17 mouse cellular contexts compared by ENCODE assay signal in the genomic region with DNA sequence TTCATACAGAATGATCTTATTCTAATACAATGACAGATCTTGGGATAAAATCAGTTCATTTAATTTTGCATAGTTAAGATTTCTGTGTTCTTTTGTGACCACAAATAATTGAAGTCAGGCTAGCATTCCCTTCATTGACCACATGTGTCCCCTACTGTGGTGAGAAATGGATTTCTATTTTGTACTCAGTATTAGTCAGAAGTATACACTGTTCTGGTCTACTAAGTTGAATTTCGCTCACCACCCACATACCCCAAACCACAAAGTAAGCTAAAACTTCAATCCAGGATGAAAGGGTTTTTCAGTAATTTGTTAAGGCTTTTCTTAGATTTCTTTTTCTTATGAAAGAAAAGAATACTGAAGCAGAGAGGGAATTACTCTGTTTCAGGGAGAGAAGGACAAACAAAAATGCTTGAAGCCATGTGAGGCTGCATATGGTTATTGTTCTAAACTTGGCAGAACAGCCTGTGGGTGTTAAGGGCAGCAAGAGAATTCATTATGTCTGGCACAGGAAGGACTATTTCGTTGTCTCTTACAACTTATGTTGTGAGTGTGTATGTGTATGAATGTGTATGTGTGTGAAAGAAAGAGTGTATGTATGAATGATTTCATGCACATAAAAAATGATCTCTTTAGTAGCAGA.
DNase-seq lines count a peak whose midpoint lies in the region; ATAC-seq and TF ChIP-seq lines count a peak whose summit lies in the region.
"Had no signal": no experiment of that assay in that cellular context is flagged by ENCODE, and none has a peak within 500 bp of the region (broad histone marks: within the 10 kb centered on the region; RNA-seq: fewer than 3 reads in every experiment).

No protein-coding gene starts in this region.

- H3K9me3 ChIP-seq in heart, postnatal 0 days (replicated peaks; ENCODE audit: control insufficient read depth, low read length) = no peaks in the 10 kb centered on the region
- H3K9me3 ChIP-seq in heart, embryonic 12.5 days (replicated peaks) = no peaks in the 10 kb centered on the region
- no peaks in the 10 kb centered on the region for H3K9me3 ChIP-seq in embryonic facial prominence, embryonic 15.5 days (replicated peaks)
- H3K9me3 ChIP-seq: forebrain, embryonic 15.5 days; heart, embryonic 10.5 days; heart, embryonic 15.5 days; hindbrain, embryonic 15.5 days had no signal

- H3K9ac ChIP-seq in heart, postnatal 0 days (replicated peaks; ENCODE audit: low read depth, low read length) = no peak overlapping the region
- no peak overlapping the region for H3K9ac ChIP-seq in heart, embryonic 12.5 days
- no peak overlapping the region for H3K9ac ChIP-seq in embryonic facial prominence, embryonic 15.5 days
- H3K9ac ChIP-seq: forebrain, embryonic 15.5 days; heart, embryonic 15.5 days; hindbrain, embryonic 15.5 days had no signal

- H3K4me2 ChIP-seq in heart, postnatal 0 days (ENCODE audit: low read depth, low read length) = no peak overlapping the region
- no peak overlapping the region for H3K4me2 ChIP-seq in heart, embryonic 12.5 days
- no peak overlapping the region for H3K4me2 ChIP-seq in embryonic facial prominence, embryonic 15.5 days (replicated peaks)
- H3K4me2 ChIP-seq: forebrain, embryonic 15.5 days; heart, embryonic 15.5 days; hindbrain, embryonic 15.5 days had no signal

- ATAC-seq in heart, postnatal 0 days (ENCODE audit: insufficient read depth, low read depth) = no peak
- ATAC-seq in heart, embryonic 12.5 days (ENCODE audit: insufficient number of reproducible peaks, low FRiP score) = no peak
- ATAC-seq in embryonic facial prominence, embryonic 15.5 days (ENCODE audit: insufficient number of reproducible peaks, low FRiP score, low TSS enrichment, low read depth) = peak; percentile 78
- ATAC-seq: forebrain, embryonic 15.5 days; intestine, embryonic 16.5 days had no signal

- no peak overlapping the region for H3K4me3 ChIP-seq in heart, postnatal 0 days (ENCODE audit: low read depth, low read length)
- H3K4me3 ChIP-seq in heart, embryonic 12.5 days = no peak overlapping the region
- H3K4me3 ChIP-seq in embryonic facial prominence, embryonic 15.5 days (replicated peaks) = no peak overlapping the region
- H3K4me3 ChIP-seq: erythroblast, embryonic 14.5 days; forebrain, embryonic 15.5 days; heart, embryonic 10.5 days; heart, embryonic 15.5 days; hindbrain, embryonic 15.5 days had no signal

- WGBS in heart, postnatal 0 days = 80% methylated on average over 2 of the region's 2 CpGs
- 77% methylated on average over 2 of the region's 2 CpGs for WGBS in heart, embryonic 12.5 days
- WGBS in embryonic facial prominence, embryonic 15.5 days = 33% methylated on average over 2 of the region's 2 CpGs

- H3K27me3 ChIP-seq in heart, postnatal 0 days (ENCODE audit: control insufficient read depth, insufficient read depth, low read length) = no peaks in the 10 kb centered on the region
- H3K27me3 ChIP-seq in heart, embryonic 12.5 days (replicated peaks) = no peaks in the 10 kb centered on the region
- H3K27me3 ChIP-seq in embryonic facial prominence, embryonic 15.5 days = no peaks in the 10 kb centered on the region
- H3K27me3 ChIP-seq: forebrain, embryonic 15.5 days; heart, embryonic 15.5 days; hindbrain, embryonic 15.5 days had no signal

- H3K27ac ChIP-seq in heart, postnatal 0 days (ENCODE audit: low read depth) = 0 out of 2 replicates have a peak overlapping the region, but pooled peaks have one; percentile 91
- H3K27ac ChIP-seq in heart, embryonic 12.5 days (ENCODE audit: poor library complexity, severe bottlenecking) = no peak overlapping the region
- peak overlapping the region; percentile 75 for H3K27ac ChIP-seq in embryonic facial prominence, embryonic 15.5 days (replicated peaks)
- H3K27ac ChIP-seq: forebrain, embryonic 15.5 days; heart, embryonic 10.5 days; hindbrain, embryonic 15.5 days had no signal

- no peak for TF ChIP-seq EP300 in heart, postnatal 0 days (IDR thresholded peaks at IDR 0.05; ENCODE audit: low read depth)

- H3K4me1 ChIP-seq in heart, postnatal 0 days (ENCODE audit: control insufficient read depth, insufficient read depth) = peaks cover 5% of the 10 kb centered on the region
- 0 out of 2 replicates have a peak, but pooled peaks cover 3% of the 10 kb centered on the region for H3K4me1 ChIP-seq in heart, embryonic 12.5 days (replicated peaks)
- 0 out of 2 replicates have a peak, but pooled peaks cover 4% of the 10 kb centered on the region for H3K4me1 ChIP-seq in embryonic facial prominence, embryonic 15.5 days
- H3K4me1 ChIP-seq: forebrain, embryonic 15.5 days; heart, embryonic 10.5 days; hindbrain, embryonic 15.5 days had no signal

- no peak for TF ChIP-seq CTCF in heart, postnatal 0 days (IDR thresholded peaks at IDR 0.05; ENCODE audit: low read depth)

- no peak for DNase-seq in heart, postnatal 0 days (ENCODE audit: low spot score)
- DNase-seq in Muller cell, postnatal 12 days (ENCODE audit: inconsistent ontology term) = peak; percentile 85
- DNase-seq in telencephalon, adult 2 months (ENCODE audit: low read depth, low spot score) = peak; percentile 26
- no peak for DNase-seq in adipocyte (ENCODE audit: low spot score)
- no peak for DNase-seq in cerebellum, adult 11 months
- DNase-seq: adrenal gland, postnatal 10 days; cerebellum, adult 2 months; cerebellum, postnatal 10 days; kidney, adult 2 months had no signal

- no peaks in the 10 kb centered on the region for H3K36me3 ChIP-seq in heart, postnatal 0 days (replicated peaks; ENCODE audit: control insufficient read depth, insufficient read depth, low read length)
- no peaks in the 10 kb centered on the region for H3K36me3 ChIP-seq in heart, embryonic 12.5 days
- no peaks in the 10 kb centered on the region for H3K36me3 ChIP-seq in embryonic facial prominence, embryonic 15.5 days
- H3K36me3 ChIP-seq: forebrain, embryonic 15.5 days; heart, embryonic 10.5 days; heart, embryonic 15.5 days; hindbrain, embryonic 15.5 days had no signal

Comparison
In these comparisons a context has a peak if more than half of its experiments do, and no peak if none do; other contexts are left out.
1. DNase-seq: peak in Muller cell, postnatal 12 days (single experiment) and telencephalon, adult 2 months (single experiment); none in heart, postnatal 0 days (single experiment), adipocyte (single experiment) and cerebellum, adult 11 months (single experiment).